Mouse (Mus musculus) cortical plate, adult 2 months (tissue): ENCODE results near the gene Emp3.

ENCODE experiments used
- CTCF ChIP-seq: fragments of 200-500 bp; IDR thresholded peaks from 2 replicates; pipeline ENCODE4 v1.5.1; 2011; ENCODE audit warnings: mild to moderate bottlenecking, control low read depth, low read length; ENCODE audit not compliant: insufficient read depth; ENCODE audit errors: extremely low read depth
- POLR2A ChIP-seq: fragments of 200-500 bp; IDR thresholded peaks from 2 replicates; pipeline ENCODE4 v1.6.1; 2011; ENCODE audit warnings: mild to moderate bottlenecking, low read length, control low read depth; ENCODE audit not compliant: insufficient read depth; ENCODE audit errors: extremely low read depth

GRCm38 (mm10) chr7:45873061-45873947 lies 47.9 kb downstream of the Emp3 start:
- no peak for TF ChIP-seq CTCF
- no peak for TF ChIP-seq POLR2A
